Mouse (Mus musculus) heart, embryonic 10.5 days (tissue): ENCODE measurements around the gene Kpnb1. TPM values are rescaled to one million over a fixed set of nuclear protein-coding genes. Genes with fewer than 3 reads are reported as not detected.

ENCODE experiments used
- DNase-seq: peaks from one replicate; pipeline ENCODE4 v3.0.0-alpha.2; 2017; ENCODE audit warnings: low spot score
- H3K27ac ChIP-seq: fragments of 300-500 bp; sonication (generic); 2 replicates; pipeline ENCODE4 v1.5.1; 2016; ENCODE audit warnings: mild to moderate bottlenecking
- H3K27me3 ChIP-seq: fragments of 300-500 bp; sonication (generic); 2 replicates; pipeline ENCODE4 v1.6.1; 2016; ENCODE audit warnings: mild to moderate bottlenecking; ENCODE audit not compliant: poor library complexity, insufficient read depth, severe bottlenecking
- H3K36me3 ChIP-seq: fragments of 300-500 bp; sonication (generic); 2 replicates; pipeline ENCODE4 v1.6.1; 2016; ENCODE audit warnings: mild to moderate bottlenecking, moderate library complexity
- H3K4me1 ChIP-seq: fragments of 300-500 bp; sonication (generic); 2 replicates; pipeline ENCODE4 v1.6.1; 2016; ENCODE audit warnings: mild to moderate bottlenecking
- H3K4me3 ChIP-seq: fragments of 300-500 bp; sonication (generic); 2 replicates; pipeline ENCODE4 v1.5.1; 2016; ENCODE audit warnings: mild to moderate bottlenecking, moderate library complexity
- H3K9me3 ChIP-seq: fragments of 300-500 bp; sonication (generic); 2 replicates; pipeline ENCODE4 v1.6.1; 2016; ENCODE audit warnings: mild to moderate bottlenecking, moderate library complexity
- WGBS: fragments of 180-500 bp; shearing (Covaris S2); methylation state at CpG from one replicate; pipeline ENCODE4 v1.1.7; 2016; 5-methylcytosine and 5-hydroxymethylcytosine counted together
- polyA plus RNA-seq: library from polyadenylated mRNA; unstranded; fragments of >200 nt; fragmentation: Nextera tagmentation; extraction: Ambion mirVana; gene quantifications from 2 replicates; pipeline ENCODE4 v1.2.1, GENCODE M21; 2016

The Kpnb1 gene
- polyA plus RNA-seq, 1 experiment from 2014 or later, result 72.2 TPM

DNA sequence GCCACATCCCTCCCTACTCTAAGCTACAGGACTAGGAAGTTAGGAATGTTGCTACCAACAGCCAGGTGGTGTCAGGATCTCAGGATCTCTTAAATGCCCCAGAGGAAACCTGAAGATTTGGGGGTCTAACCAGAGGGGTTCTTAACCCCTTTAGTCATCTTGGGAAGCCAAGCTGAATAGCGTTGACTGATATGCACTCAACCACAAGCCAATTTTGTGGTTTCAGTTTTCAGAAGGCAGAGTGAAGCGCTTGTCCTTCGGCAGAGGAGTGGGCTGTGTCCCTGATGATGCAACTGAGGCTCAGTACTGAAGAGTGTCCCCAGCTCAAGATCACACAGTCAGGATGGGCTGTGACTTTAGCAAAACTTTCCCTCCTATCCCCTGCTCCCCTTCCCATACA is 58.7 kb downstream of the Kpnb1 start:
- peaks cover 78% of the 10 kb centered on the region for H3K27me3 ChIP-seq
- no peak overlapping the region for H3K27ac ChIP-seq
- no peaks in the 10 kb centered on the region for H3K9me3 ChIP-seq
- H3K4me1 ChIP-seq, result peaks cover 55% of the 10 kb centered on the region
- 64% methylated on average over 3 of the region's 3 CpGs for WGBS
- no peak for DNase-seq
- H3K36me3 ChIP-seq, result no peaks in the 10 kb centered on the region
- no peak overlapping the region for H3K4me3 ChIP-seq

GRCm38 (mm10) chr11:97127470-97128223 is 60.0 kb downstream of the Kpnb1 start:
- no peak for DNase-seq
- peak overlapping the region; percentile 72 for H3K4me3 ChIP-seq
- no peaks in the 10 kb centered on the region for H3K36me3 ChIP-seq
- H3K9me3 ChIP-seq, result no peaks in the 10 kb centered on the region
- peaks cover 65% of the 10 kb centered on the region for H3K27me3 ChIP-seq
- WGBS, result 17% methylated on average over 19 of the region's 19 CpGs
- H3K4me1 ChIP-seq, result peaks cover 61% of the 10 kb centered on the region
- H3K27ac ChIP-seq, result peak overlapping the region; percentile 56

- H3K27ac ChIP-seq, result peak overlapping the region; percentile 78
- DNase-seq, result no peak
- WGBS, result 4% methylated on average over 32 of the region's 32 CpGs
These were observed 60.8 kb downstream of the Kpnb1 start for GRCm38 (mm10) chr11:97126645-97127468.

GRCm38 (mm10) chr11:97124266-97125036 is 63.2 kb downstream of the Kpnb1 start:
- no peak overlapping the region; the same call in 1 of the 2 replicates for H3K27ac ChIP-seq

More at GRCm38 (mm10) chr11:97126645-97127468, 60.8 kb downstream of the Kpnb1 start:
- Histone ChIP-seq H3K4me1 (peaks cover 59% of the 10 kb centered on the region), H3K36me3 (no peaks in the 10 kb centered on the region), H3K9me3 (no peaks in the 10 kb centered on the region), H3K27me3 (peaks cover 64% of the 10 kb centered on the region), H3K4me3 (peak overlapping the region; percentile 72)

GRCm38 (mm10) chr11:97123282-97123890 is 64.3 kb downstream of the Kpnb1 start:
- peaks cover 69% of the 10 kb centered on the region for H3K4me1 ChIP-seq
- H3K27me3 ChIP-seq, result peaks cover 57% of the 10 kb centered on the region
- no peak overlapping the region for H3K4me3 ChIP-seq
- H3K27ac ChIP-seq, result peak overlapping the region; percentile 25; the same call in 1 of the 2 replicates
- DNase-seq, result no peak
- WGBS, result 11% methylated on average over 11 of the region's 11 CpGs
- no peaks in the 10 kb centered on the region for H3K9me3 ChIP-seq
- H3K36me3 ChIP-seq, result no peaks in the 10 kb centered on the region

More at GRCm38 (mm10) chr11:97124266-97125036, 63.2 kb downstream of the Kpnb1 start:
- no peaks in the 10 kb centered on the region for H3K9me3 ChIP-seq
- no peaks in the 10 kb centered on the region for H3K36me3 ChIP-seq
- 58% methylated on average over 10 of the region's 10 CpGs for WGBS
- no peak overlapping the region for H3K4me3 ChIP-seq
- H3K4me1 ChIP-seq, result peaks cover 68% of the 10 kb centered on the region
- H3K27me3 ChIP-seq, result peaks cover 57% of the 10 kb centered on the region
- no peak for DNase-seq

DNA sequence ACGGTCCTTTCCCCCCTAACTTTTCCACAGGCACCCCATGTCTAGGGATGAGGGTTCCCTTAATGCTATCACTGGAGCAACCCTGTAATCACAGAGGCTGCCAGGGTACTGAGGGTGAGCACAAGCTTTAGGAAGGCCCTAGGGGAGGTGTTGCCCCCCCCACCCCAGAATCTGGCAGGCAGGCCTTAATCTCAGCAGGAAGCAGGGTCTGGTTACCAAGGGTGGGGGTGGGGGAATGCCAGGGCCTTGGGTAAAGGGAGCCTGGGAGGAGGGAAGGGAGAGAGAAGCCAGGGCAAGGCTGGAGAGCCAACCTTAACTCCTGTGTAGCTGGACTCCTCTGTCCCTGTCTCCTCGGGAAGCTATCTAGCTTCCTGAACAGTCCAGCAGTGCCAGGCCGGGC is 67.0 kb downstream of the Kpnb1 start:
- Histone ChIP-seq H3K36me3 (no peaks in the 10 kb centered on the region), H3K4me1 (peaks cover 50% of the 10 kb centered on the region), H3K27me3 (peaks cover 61% of the 10 kb centered on the region), H3K9me3 (no peaks in the 10 kb centered on the region), H3K4me3 (no peak overlapping the region), H3K27ac (peak overlapping the region; percentile 48; the same call in 1 of the 2 replicates)
- no peak for DNase-seq
- 43% methylated on average over 3 of the region's 3 CpGs for WGBS

GRCm38 (mm10) chr11:97120221-97120620 is 67.5 kb downstream of the Kpnb1 start:
- DNase-seq, result no peak
- H3K27ac ChIP-seq, result no peak overlapping the region
- H3K4me1 ChIP-seq, result peaks cover 54% of the 10 kb centered on the region
- peaks cover 65% of the 10 kb centered on the region for H3K27me3 ChIP-seq
- H3K4me3 ChIP-seq, result no peak overlapping the region
- H3K36me3 ChIP-seq, result no peaks in the 10 kb centered on the region
- no peaks in the 10 kb centered on the region for H3K9me3 ChIP-seq
- 34% methylated on average over 10 of the region's 10 CpGs for WGBS

GRCm38 (mm10) chr11:97115797-97116196 is 71.9 kb downstream of the Kpnb1 start:
- 9% methylated on average over 11 of the region's 11 CpGs for whole genome bisulfite sequencing

GRCm38 (mm10) chr11:97114671-97115601 is 72.7 kb downstream of the Kpnb1 start, which contains the start of gene Tbx21:
Gene Tbx21 (minus strand): TSS chr11:97115331.
- H3K4me1 ChIP-seq, result peaks cover 26% of the 10 kb centered on the region
- peak within 1 kb of the TSS; percentile 58 for H3K4me3 ChIP-seq
- H3K9me3 ChIP-seq, result no peaks in the 10 kb centered on the region
- H3K27me3 ChIP-seq, result peaks cover 91% of the 10 kb centered on the region
- no peak for DNase-seq
- H3K27ac ChIP-seq, result 0 out of 2 replicates have a peak within 1 kb of the TSS, but pooled peaks have one; percentile 16
- H3K36me3 ChIP-seq, result no peaks in the 10 kb centered on the region
- under 1% methylated on average over 87 of the region's 87 CpGs for WGBS

More at GRCm38 (mm10) chr11:97115797-97116196, 71.9 kb downstream of the Kpnb1 start:
- peaks cover 35% of the 10 kb centered on the region for H3K4me1 ChIP-seq
- peaks cover 94% of the 10 kb centered on the region for H3K27me3 ChIP-seq
- no peaks in the 10 kb centered on the region for H3K9me3 ChIP-seq
- no peak overlapping the region for H3K27ac ChIP-seq
- no peaks in the 10 kb centered on the region for H3K36me3 ChIP-seq
- H3K4me3 ChIP-seq, result peak overlapping the region; percentile 58
- no peak for DNase-seq

DNA sequence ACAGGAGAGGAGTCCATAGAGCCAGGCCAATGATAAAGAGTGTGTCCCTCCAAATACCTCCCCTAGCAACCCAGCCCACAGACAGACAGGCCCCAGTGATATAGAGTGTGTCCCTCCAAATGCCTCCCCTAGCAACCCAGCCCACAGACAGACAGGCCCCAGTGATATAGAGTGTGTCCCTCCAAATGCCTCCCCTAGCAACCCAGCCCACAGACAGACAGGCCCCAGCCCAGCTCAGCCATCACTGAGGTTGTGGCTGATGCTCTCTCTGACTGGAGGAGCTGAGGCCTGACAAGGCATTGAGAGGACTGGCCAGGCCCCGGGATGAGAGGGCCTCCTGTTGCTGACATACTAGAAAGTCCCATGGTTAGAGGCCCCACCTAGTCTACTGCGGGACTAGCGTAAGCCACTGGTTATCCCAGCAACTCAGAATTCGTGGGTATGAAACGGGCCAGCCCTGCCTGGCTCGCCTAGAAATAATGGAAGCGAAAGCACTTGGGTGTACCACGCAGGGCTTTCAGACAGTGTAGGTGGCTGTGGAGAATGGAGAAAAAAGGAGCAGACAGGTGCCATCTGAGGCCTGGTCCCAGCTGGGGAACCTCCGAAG is 75.1 kb downstream of the Kpnb1 start:
- Histone ChIP-seq H3K27ac (no peak overlapping the region), H3K4me3 (no peak overlapping the region), H3K27me3 (peaks cover 74% of the 10 kb centered on the region), H3K9me3 (no peaks in the 10 kb centered on the region), H3K4me1 (peaks cover 20% of the 10 kb centered on the region), H3K36me3 (no peaks in the 10 kb centered on the region)
- no peak for DNase-seq
- 67% methylated on average over 9 of the region's 9 CpGs for WGBS
